Mouse (Mus musculus): ENCODE data around the gene Adcy3. TPM values are rescaled to one million over a fixed set of nuclear protein-coding genes. Genes with fewer than 3 reads are reported as not detected.
A peak's percentile ranks its signal among the peaks of the same experiment; 100 is the strongest.

The Adcy3 gene
- polyA plus RNA-seq, 1 experiment from 2014 or later = 2.9 TPM

GRCm38 (mm10) chr12:4169622-4170021, 36.7 kb downstream of the Adcy3 start:
- no peaks in the 10 kb centered on the region for H3K27me3 ChIP-seq (ENCODE audit: control insufficient read depth, insufficient read depth, low read length)
- no peak overlapping the region for H3K4me2 ChIP-seq (replicated peaks; ENCODE audit: low read depth, low read length)
- H3K4me1 ChIP-seq (replicated peaks; ENCODE audit: control insufficient read depth, insufficient read depth, low read length) = no peaks in the 10 kb centered on the region
- WGBS = 91% methylated on average over 5 of the region's 5 CpGs
- no peak for ATAC-seq (ENCODE audit: low FRiP score)
- H3K9me3 ChIP-seq (ENCODE audit: control insufficient read depth, low read length) = no peaks in the 10 kb centered on the region
- H3K4me3 ChIP-seq (ENCODE audit: low read depth, low read length) = no peak overlapping the region
- H3K36me3 ChIP-seq (ENCODE audit: control insufficient read depth, insufficient read depth, low read length) = no peaks in the 10 kb centered on the region
- H3K9ac ChIP-seq (ENCODE audit: low read depth, low read length) = no peak overlapping the region
- H3K27ac ChIP-seq (ENCODE audit: low read depth, low read length) = no peak overlapping the region
- DNase-seq (ENCODE audit: low spot score) = no peak

- WGBS = 91% methylated on average over 15 of the region's 15 CpGs
- Histone ChIP-seq H3K27ac (ENCODE audit: low read depth, low read length) (no peak overlapping the region), H3K4me2 (replicated peaks; ENCODE audit: low read depth, low read length) (no peak overlapping the region), H3K27me3 (ENCODE audit: control insufficient read depth, insufficient read depth, low read length) (no peaks in the 10 kb centered on the region), H3K36me3 (ENCODE audit: control insufficient read depth, insufficient read depth, low read length) (no peaks in the 10 kb centered on the region), H3K4me3 (ENCODE audit: low read depth, low read length) (no peak overlapping the region), H3K9ac (ENCODE audit: low read depth, low read length) (no peak overlapping the region), H3K4me1 (replicated peaks; ENCODE audit: control insufficient read depth, insufficient read depth, low read length) (no peaks in the 10 kb centered on the region), H3K9me3 (ENCODE audit: control insufficient read depth, low read length) (no peaks in the 10 kb centered on the region)
- no peak for ATAC-seq (ENCODE audit: low FRiP score)
- no peak for DNase-seq (ENCODE audit: low spot score)
Measured at GRCm38 (mm10) chr12:4173108-4173790, 40.3 kb downstream of the Adcy3 start.

- WGBS = 43% methylated on average over 5 of the region's 5 CpGs
- H3K4me1 ChIP-seq (replicated peaks; ENCODE audit: control insufficient read depth, insufficient read depth, low read length) = no peaks in the 10 kb centered on the region
- no peaks in the 10 kb centered on the region for H3K36me3 ChIP-seq (ENCODE audit: control insufficient read depth, insufficient read depth, low read length)
- no peak overlapping the region for H3K9ac ChIP-seq (ENCODE audit: low read depth, low read length)
- DNase-seq (ENCODE audit: low spot score) = no peak
- H3K27me3 ChIP-seq (ENCODE audit: control insufficient read depth, insufficient read depth, low read length) = no peaks in the 10 kb centered on the region
- H3K4me2 ChIP-seq (replicated peaks; ENCODE audit: low read depth, low read length) = no peak overlapping the region
- H3K9me3 ChIP-seq (ENCODE audit: control insufficient read depth, low read length) = no peaks in the 10 kb centered on the region
- H3K27ac ChIP-seq (ENCODE audit: low read depth, low read length) = no peak overlapping the region
- no peak overlapping the region for H3K4me3 ChIP-seq (ENCODE audit: low read depth, low read length)
- no peak for ATAC-seq (ENCODE audit: low FRiP score)
Measured at GRCm38 (mm10) chr12:4178839-4179238, 45.9 kb downstream of the Adcy3 start.

GRCm38 (mm10) chr12:4179671-4180233, 46.8 kb downstream of the Adcy3 start:
- ATAC-seq (ENCODE audit: low FRiP score) (no peak), DNase-seq (ENCODE audit: low spot score) (no peak)
- no peaks in the 10 kb centered on the region for H3K4me1 ChIP-seq (replicated peaks; ENCODE audit: control insufficient read depth, insufficient read depth, low read length)
- no peak overlapping the region for H3K4me3 ChIP-seq (ENCODE audit: low read depth, low read length)
- 79% methylated on average over 6 of the region's 6 CpGs for WGBS
- no peak overlapping the region for H3K4me2 ChIP-seq (replicated peaks; ENCODE audit: low read depth, low read length)
- H3K9ac ChIP-seq (ENCODE audit: low read depth, low read length) = no peak overlapping the region
- no peaks in the 10 kb centered on the region for H3K36me3 ChIP-seq (ENCODE audit: control insufficient read depth, insufficient read depth, low read length)
- H3K9me3 ChIP-seq (ENCODE audit: control insufficient read depth, low read length) = no peaks in the 10 kb centered on the region
- H3K27ac ChIP-seq (ENCODE audit: low read depth, low read length) = no peak overlapping the region
- H3K27me3 ChIP-seq (ENCODE audit: control insufficient read depth, insufficient read depth, low read length) = no peaks in the 10 kb centered on the region

GRCm38 (mm10) chr12:4180507-4180906, 47.6 kb downstream of the Adcy3 start:
- H3K27me3 ChIP-seq (ENCODE audit: control insufficient read depth, insufficient read depth, low read length) = no peaks in the 10 kb centered on the region
- H3K9me3 ChIP-seq (ENCODE audit: control insufficient read depth, low read length) = no peaks in the 10 kb centered on the region
- 54% methylated on average over 3 of the region's 3 CpGs for WGBS
- H3K4me3 ChIP-seq (ENCODE audit: low read depth, low read length) = no peak overlapping the region
- H3K9ac ChIP-seq (ENCODE audit: low read depth, low read length) = no peak overlapping the region
- no peak overlapping the region for H3K4me2 ChIP-seq (replicated peaks; ENCODE audit: low read depth, low read length)
- H3K36me3 ChIP-seq (ENCODE audit: control insufficient read depth, insufficient read depth, low read length) = no peaks in the 10 kb centered on the region
- no peak for DNase-seq (ENCODE audit: low spot score)
- H3K4me1 ChIP-seq (replicated peaks; ENCODE audit: control insufficient read depth, insufficient read depth, low read length) = no peaks in the 10 kb centered on the region
- no peak overlapping the region for H3K27ac ChIP-seq (ENCODE audit: low read depth, low read length)
- no peak for ATAC-seq (ENCODE audit: low FRiP score)

- DNase-seq (ENCODE audit: low spot score) (no peak), ATAC-seq (ENCODE audit: low FRiP score) (no peak)
- no peak overlapping the region for H3K4me3 ChIP-seq (ENCODE audit: low read depth, low read length)
- H3K4me2 ChIP-seq (replicated peaks; ENCODE audit: low read depth, low read length) = no peak overlapping the region
- WGBS = 52% methylated on average over 2 of the region's 2 CpGs
- no peak overlapping the region for H3K9ac ChIP-seq (ENCODE audit: low read depth, low read length)
- H3K36me3 ChIP-seq (ENCODE audit: control insufficient read depth, insufficient read depth, low read length) = no peaks in the 10 kb centered on the region
- H3K4me1 ChIP-seq (replicated peaks; ENCODE audit: control insufficient read depth, insufficient read depth, low read length) = peaks cover 2% of the 10 kb centered on the region; the same call in 1 of the 2 replicates
- H3K27ac ChIP-seq (ENCODE audit: low read depth, low read length) = no peak overlapping the region
- no peaks in the 10 kb centered on the region for H3K27me3 ChIP-seq (ENCODE audit: control insufficient read depth, insufficient read depth, low read length)
- no peaks in the 10 kb centered on the region for H3K9me3 ChIP-seq (ENCODE audit: control insufficient read depth, low read length)
Measured at GRCm38 (mm10) chr12:4184648-4185047, 51.7 kb downstream of the Adcy3 start.

- Histone ChIP-seq H3K9me3 (ENCODE audit: control insufficient read depth, low read length) (no peaks in the 10 kb centered on the region), H3K27me3 (ENCODE audit: control insufficient read depth, insufficient read depth, low read length) (no peaks in the 10 kb centered on the region), H3K36me3 (ENCODE audit: control insufficient read depth, insufficient read depth, low read length) (no peaks in the 10 kb centered on the region), H3K9ac (ENCODE audit: low read depth, low read length) (no peak overlapping the region), H3K4me3 (ENCODE audit: low read depth, low read length) (no peak overlapping the region), H3K4me1 (replicated peaks; ENCODE audit: control insufficient read depth, insufficient read depth, low read length) (peaks cover 2% of the 10 kb centered on the region; the same call in 1 of the 2 replicates), H3K27ac (ENCODE audit: low read depth, low read length) (0 out of 2 replicates have a peak overlapping the region, but pooled peaks have one; percentile 1), H3K4me2 (replicated peaks; ENCODE audit: low read depth, low read length) (no peak overlapping the region)
- DNase-seq (ENCODE audit: low spot score) (peak; percentile 65), ATAC-seq (ENCODE audit: low FRiP score) (peak; percentile 79)
- 36% methylated on average over 14 of the region's 14 CpGs for WGBS
Measured at GRCm38 (mm10) chr12:4188171-4189059, 55.5 kb downstream of the Adcy3 start.

- Histone ChIP-seq H3K9ac (ENCODE audit: low read depth, low read length) (no peak overlapping the region), H3K36me3 (ENCODE audit: control insufficient read depth, insufficient read depth, low read length) (no peaks in the 10 kb centered on the region), H3K27ac (ENCODE audit: low read depth, low read length) (no peak overlapping the region), H3K27me3 (ENCODE audit: control insufficient read depth, insufficient read depth, low read length) (no peaks in the 10 kb centered on the region), H3K9me3 (ENCODE audit: control insufficient read depth, low read length) (no peaks in the 10 kb centered on the region), H3K4me3 (ENCODE audit: low read depth, low read length) (no peak overlapping the region), H3K4me1 (replicated peaks; ENCODE audit: control insufficient read depth, insufficient read depth, low read length) (peaks cover 2% of the 10 kb centered on the region; the same call in 1 of the 2 replicates), H3K4me2 (replicated peaks; ENCODE audit: low read depth, low read length) (no peak overlapping the region)
- 0 out of 2 replicates have a peak, but pooled peaks have one; percentile 33 for ATAC-seq (ENCODE audit: low FRiP score)
- DNase-seq (ENCODE audit: low spot score) = peak; percentile 65
- 36% methylated on average over 5 of the region's 5 CpGs for whole genome bisulfite sequencing
Measured at GRCm38 (mm10) chr12:4189060-4189447, 56.2 kb downstream of the Adcy3 start.

Data from hindbrain, embryonic 11.5 days (tissue).